In the genomic region with DNA sequence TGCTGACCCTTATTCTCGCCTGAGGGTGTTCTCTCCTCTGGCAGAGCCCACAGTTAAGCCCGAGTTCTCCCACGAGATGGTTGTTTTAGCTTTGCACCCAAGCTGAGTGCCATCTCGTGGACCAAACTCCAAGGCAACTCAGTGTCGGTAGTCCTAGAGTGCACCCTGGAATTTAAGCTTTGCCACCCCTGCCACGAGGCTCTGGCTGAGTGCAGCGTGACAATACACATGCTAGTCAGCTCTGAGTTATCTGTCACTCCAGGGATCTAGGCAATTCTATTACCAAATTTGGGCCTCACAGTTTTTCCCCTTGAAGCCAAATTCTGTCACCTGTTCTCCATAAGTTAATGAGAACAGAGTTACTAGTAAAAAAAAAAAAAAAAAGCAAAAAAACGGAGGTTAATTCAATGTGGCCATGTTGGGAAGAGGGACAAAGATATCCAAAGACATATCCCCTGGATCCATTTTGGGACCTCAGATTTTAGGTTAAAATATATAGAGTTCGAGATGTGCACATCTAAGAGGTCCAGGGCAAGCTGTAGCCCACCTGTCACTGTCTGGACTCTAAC, we compare ENCODE assay signal across 8 mouse cellular contexts. TPM values are rescaled to one million over a fixed set of nuclear protein-coding genes. Genes with fewer than 3 reads are reported as not detected.
DNase-seq lines count a peak whose midpoint lies in the region; ATAC-seq and TF ChIP-seq lines count a peak whose summit lies in the region.

No protein-coding gene starts in this region.

- H3K4me1 ChIP-seq in lung, postnatal 0 days (ENCODE audit: insufficient read depth, low read depth, low read length): no peaks in the 10 kb centered on the region; the same call in 1 of the 2 replicates
- H3K4me1 ChIP-seq in limb, embryonic 13.5 days: peaks cover 13% of the 10 kb centered on the region
- H3K4me1 ChIP-seq in small intestine, adult 2 months (ENCODE audit: control insufficient read depth, insufficient read depth, insufficient read length, low read length): peaks cover 10% of the 10 kb centered on the region

- TF ChIP-seq POLR2A in small intestine, adult 2 months (IDR thresholded peaks at IDR 0.05; ENCODE audit: low read depth, low read length): no peak

- no peak for TF ChIP-seq CTCF in lung, postnatal 0 days (IDR thresholded peaks at IDR 0.05)
- no peak; the same call in 1 of the 2 replicates for TF ChIP-seq CTCF in small intestine, adult 2 months (IDR thresholded peaks at IDR 0.05; ENCODE audit: extremely low read depth, insufficient read length, insufficient replicate concordance, low read depth, low read length)

- H3K9me3 ChIP-seq in lung, postnatal 0 days (ENCODE audit: low read length): no peaks in the 10 kb centered on the region
- no peaks in the 10 kb centered on the region for H3K9me3 ChIP-seq in limb, embryonic 13.5 days

- 11% methylated on average over 9 of the region's 9 CpGs for WGBS in lung, postnatal 0 days
- 9% methylated on average over 9 of the region's 9 CpGs for WGBS in limb, embryonic 13.5 days
- WGBS in small intestine, adult 2 months: 6% methylated on average over 9 of the region's 9 CpGs

- H3K9ac ChIP-seq in lung, postnatal 0 days (replicated peaks; ENCODE audit: low read depth): peak overlapping the region; percentile 77
- H3K9ac ChIP-seq in limb, embryonic 13.5 days: peak overlapping the region; percentile 90

- H3K27me3 ChIP-seq in lung, postnatal 0 days (replicated peaks; ENCODE audit: insufficient read depth, low read length): no peaks in the 10 kb centered on the region
- no peaks in the 10 kb centered on the region for H3K27me3 ChIP-seq in limb, embryonic 13.5 days
- no peaks in the 10 kb centered on the region for H3K27me3 ChIP-seq in small intestine, adult 2 months (ENCODE audit: control insufficient read depth, insufficient read depth, low read length)

- H3K4me3 ChIP-seq in lung, postnatal 0 days (ENCODE audit: low read depth, low read length): peak overlapping the region; percentile 85
- peak overlapping the region; percentile 94 for H3K4me3 ChIP-seq in limb, embryonic 13.5 days
- peak overlapping the region; percentile 96 for H3K4me3 ChIP-seq in small intestine, adult 2 months (ENCODE audit: low read depth, low read length)

- peak; percentile 54 for ATAC-seq in lung, postnatal 0 days
- ATAC-seq in erythroblast, adult 5-6 weeks (replicated peaks; ENCODE audit: low FRiP score, poor library complexity, severe bottlenecking): peak; percentile 59
- ATAC-seq in limb, embryonic 13.5 days (ENCODE audit: low FRiP score, low read depth): peak; percentile 59

- DNase-seq in lung, postnatal 0 days (ENCODE audit: low spot score): no peak
- DNase-seq in lung, adult 18-20 months: no peak
- DNase-seq in adrenal gland, postnatal 25 days: no peak
- no peak for DNase-seq in cerebellum, postnatal 4 days (ENCODE audit: low spot score in 2 of 2)
- DNase-seq in cerebellum, postnatal 10 days: no peak

- H3K27ac ChIP-seq in lung, postnatal 0 days (ENCODE audit: low read length): peak overlapping the region; percentile 92
- no peak overlapping the region for H3K27ac ChIP-seq in limb, embryonic 13.5 days
- peak overlapping the region; percentile 99 for H3K27ac ChIP-seq in small intestine, adult 2 months (ENCODE audit: insufficient read depth, low read depth, low read length)

- peak overlapping the region; percentile 97 for H3K4me2 ChIP-seq in lung, postnatal 0 days (replicated peaks; ENCODE audit: low read depth, low read length)
- peak overlapping the region; percentile 85 for H3K4me2 ChIP-seq in limb, embryonic 13.5 days (replicated peaks)

- no peak for TF ChIP-seq EP300 in lung, postnatal 0 days (IDR thresholded peaks at IDR 0.05)

- no peaks in the 10 kb centered on the region for H3K36me3 ChIP-seq in lung, postnatal 0 days (ENCODE audit: insufficient read depth, low read length)
- H3K36me3 ChIP-seq in limb, embryonic 13.5 days: no peaks in the 10 kb centered on the region
- H3K36me3 ChIP-seq in small intestine, adult 2 months (ENCODE audit: control insufficient read depth, insufficient read depth, low read length): no peaks in the 10 kb centered on the region

RNA-seq across cellular contexts. Expression of a gene that starts 11.0 kb away (rescaled TPM):
- 25.1 and 33.1 TPM in 2 replicates for polyA plus RNA-seq in lung, postnatal 0 days (2015; fragmentation: Nextera tagmentation; extraction: Ambion mirVana)
- total RNA-seq in erythroblast, adult 5-6 weeks (2015; ENCODE audit: low replicate concordance): 0.77 and 9.4 TPM in 2 replicates
- 6.6 and 8.6 TPM in 2 replicates for total RNA-seq in erythroblast, adult 5-6 weeks (2017; ENCODE audit: low replicate concordance)
- polyA plus RNA-seq in limb, embryonic 13.5 days (2015; fragmentation: Nextera tagmentation; extraction: Ambion mirVana): 22.9 and 24.8 TPM in 2 replicates
- 26.9 and 40.6 TPM in 2 replicates for polyA plus RNA-seq in small intestine, adult 2 months (2012; rRNA removed)
- total RNA-seq in adrenal gland, postnatal 25 days (2021): 28.7 and 40.6 TPM in 2 replicates
